Mouse (Mus musculus) splenic B cell, adult 2 months (primary cell): ENCODE results near the gene Glod4.

Experiments
- DNase-seq: peaks from one replicate; pipeline ENCODE4 v3.0.0-alpha.2; 2011; ENCODE audit warnings: low read depth, low spot score
- H3K27me3 ChIP-seq: 2 replicates; pipeline ENCODE4 v1.6.1; 2012; ENCODE audit warnings: mild to moderate bottlenecking, low read length, moderate library complexity, mixed read lengths; ENCODE audit not compliant: control insufficient read depth, poor library complexity, insufficient read depth, severe bottlenecking
- H3K36me3 ChIP-seq: 2 replicates; pipeline ENCODE4 v1.6.1; 2012; ENCODE audit warnings: mild to moderate bottlenecking, low read length, moderate library complexity, mixed read lengths; ENCODE audit not compliant: control insufficient read depth, poor library complexity, insufficient read depth, severe bottlenecking

Glod4 gene

GRCm38 (mm10) chr11:76074296-76075093 is 169.0 kb downstream of the Glod4 start:
- no peak for DNase-seq
- Histone ChIP-seq H3K27me3 (no peaks in the 10 kb centered on the region), H3K36me3 (peaks cover 1% of the 10 kb centered on the region; the same call in 1 of the 2 replicates)
